Mouse (Mus musculus) heart, postnatal 0 days (tissue): ENCODE measurements around the gene Tmem177.

Experiments used
- CTCF ChIP-seq: IDR thresholded peaks from 2 replicates; pipeline ENCODE4 v1.5.1; 2016; ENCODE audit warnings: antibody characterized with exemption, control low read depth, low read depth
- EP300 ChIP-seq: IDR thresholded peaks from 2 replicates; pipeline ENCODE4 v1.6.1; 2016; ENCODE audit warnings: antibody characterized with exemption, low read depth

GRCm38 (mm10) chr1:119902551-119903230 is 10.3 kb downstream of the Tmem177 start:
- TF ChIP-seq CTCF (no peak), EP300 (no peak)
